Mouse (Mus musculus) lung, embryonic 14.5 days (tissue): ENCODE results near the gene Comt. TPM values are rescaled to one million over a fixed set of nuclear protein-coding genes. Genes with fewer than 3 reads are reported as not detected.
A peak's percentile ranks its signal among the peaks of the same experiment; 100 is the strongest.

Source experiments
- ATAC-seq: fragments of 200-750 bp; cut with Nextera tagmentation; 2 replicates; pipeline ENCODE4 v1.8.0; 2017; ENCODE audit warnings: mild to moderate bottlenecking, moderate TSS enrichment, moderate library complexity; ENCODE audit not compliant: insufficient read depth
- DNase-seq: peaks from one replicate; pipeline ENCODE4 v3.0.0-alpha.2; 2015
- H3K27ac ChIP-seq: fragments of 300-500 bp; sonication (generic); 2 replicates; pipeline ENCODE4 v1.5.1; 2014; ENCODE audit warnings: low read depth, mild to moderate bottlenecking, moderate library complexity
- H3K27me3 ChIP-seq: fragments of 300-500 bp; sonication (generic); 2 replicates; pipeline ENCODE4 v1.6.1; 2014; ENCODE audit warnings: low read length, control low read depth; ENCODE audit not compliant: insufficient read depth
- H3K36me3 ChIP-seq: fragments of 300-500 bp; sonication (generic); 2 replicates; pipeline ENCODE4 v1.6.1; 2014; ENCODE audit warnings: control low read depth; ENCODE audit not compliant: insufficient read depth
- H3K4me1 ChIP-seq: fragments of 300-500 bp; sonication (generic); 2 replicates; pipeline ENCODE4 v1.6.1; 2014; ENCODE audit warnings: antibody characterized with exemption, control low read depth; ENCODE audit not compliant: insufficient read depth
- H3K4me2 ChIP-seq: fragments of 300-500 bp; sonication (generic); 2 replicates; pipeline ENCODE4 v1.6.1; 2014; ENCODE audit warnings: mild to moderate bottlenecking
- H3K4me3 ChIP-seq: fragments of 300-500 bp; sonication (generic); 2 replicates; pipeline ENCODE4 v1.5.1; 2014; ENCODE audit warnings: low read depth, low read length
- H3K9ac ChIP-seq: fragments of 300-500 bp; sonication (generic); 2 replicates; pipeline ENCODE4 v1.6.1; 2014
- H3K9me3 ChIP-seq: fragments of 300-500 bp; sonication (generic); 2 replicates; pipeline ENCODE4 v1.6.1; 2016; ENCODE audit warnings: low read depth, low read length, control low read depth
- CTCF ChIP-seq: IDR thresholded peaks from 2 replicates; pipeline ENCODE4 v1.5.1; 2016; ENCODE audit warnings: antibody characterized with exemption, low read depth
- WGBS: fragments of 180-500 bp; shearing (Covaris S2); extraction: QIAGEN DNeasy Blood & Tissue Kit; methylation state at CpG from one replicate; pipeline ENCODE4 v1.1.7; 2014; 5-methylcytosine and 5-hydroxymethylcytosine counted together
- polyA plus RNA-seq: library from polyadenylated mRNA; unstranded; fragments of >200 nt; fragmentation: Nextera tagmentation; extraction: Ambion mirVana; gene quantifications from 2 replicates; pipeline ENCODE4 v1.2.1, GENCODE M21; 2014

Comt gene
- polyA plus RNA-seq, 1 experiment from 2014 or later = 97.0 TPM

- peaks cover 10% of the 10 kb centered on the region for H3K4me1 ChIP-seq
- no peaks in the 10 kb centered on the region for H3K27me3 ChIP-seq
- DNase-seq = peak; percentile 38
- H3K36me3 ChIP-seq = no peaks in the 10 kb centered on the region
- H3K9me3 ChIP-seq = no peaks in the 10 kb centered on the region
- H3K9ac ChIP-seq = no peak overlapping the region
- H3K4me3 ChIP-seq = no peak overlapping the region
- ATAC-seq = no peak
- no peak for TF ChIP-seq CTCF
- 58% methylated on average over 3 of the region's 3 CpGs for WGBS
- H3K27ac ChIP-seq = no peak overlapping the region
- H3K4me2 ChIP-seq = no peak overlapping the region
These were observed 37.6 kb upstream of the Comt start for GRCm38 (mm10) chr16:18464271-18464670.

GRCm38 (mm10) chr16:18462598-18462997 lies 35.9 kb upstream of the Comt start:
- H3K9me3 ChIP-seq = no peaks in the 10 kb centered on the region
- DNase-seq (peak; percentile 27), ATAC-seq (no peak)
- 45% methylated on average over 8 of the region's 8 CpGs for WGBS
- H3K27ac ChIP-seq = no peak overlapping the region
- no peak overlapping the region for H3K9ac ChIP-seq
- 0 out of 2 replicates have a peak, but pooled peaks cover 6% of the 10 kb centered on the region for H3K36me3 ChIP-seq
- no peak overlapping the region for H3K4me3 ChIP-seq
- peaks cover 14% of the 10 kb centered on the region for H3K4me1 ChIP-seq
- no peaks in the 10 kb centered on the region for H3K27me3 ChIP-seq
- no peak for TF ChIP-seq CTCF
- no peak overlapping the region for H3K4me2 ChIP-seq

GRCm38 (mm10) chr16:18462031-18462430 lies 35.4 kb upstream of the Comt start:
- Histone ChIP-seq H3K27me3 (no peaks in the 10 kb centered on the region), H3K4me1 (peaks cover 14% of the 10 kb centered on the region), H3K4me3 (no peak overlapping the region), H3K9me3 (no peaks in the 10 kb centered on the region), H3K4me2 (no peak overlapping the region), H3K9ac (no peak overlapping the region), H3K27ac (no peak overlapping the region), H3K36me3 (peaks cover 11% of the 10 kb centered on the region)
- WGBS = 73% methylated on average over 9 of the region's 9 CpGs
- ATAC-seq = no peak
- no peak for TF ChIP-seq CTCF
- no peak for DNase-seq

- no peak overlapping the region for H3K9ac ChIP-seq
- 68% methylated on average over 3 of the region's 3 CpGs for WGBS
- no peak for ATAC-seq
These were observed 34.2 kb upstream of the Comt start for GRCm38 (mm10) chr16:18460826-18461225.

GRCm38 (mm10) chr16:18459955-18460370 lies 33.3 kb upstream of the Comt start:
- no peak for TF ChIP-seq CTCF
- H3K4me3 ChIP-seq = no peak overlapping the region
- H3K27ac ChIP-seq = peak overlapping the region; percentile 62; the same call in 1 of the 2 replicates
- H3K9ac ChIP-seq = peak overlapping the region; percentile 14; the same call in 1 of the 2 replicates
- peaks cover 16% of the 10 kb centered on the region for H3K36me3 ChIP-seq
- peak; percentile 72 for ATAC-seq
- no peaks in the 10 kb centered on the region for H3K9me3 ChIP-seq
- peak overlapping the region; percentile 31; the same call in 1 of the 2 replicates for H3K4me2 ChIP-seq
- DNase-seq = peak; percentile 78
- H3K4me1 ChIP-seq = peaks cover 14% of the 10 kb centered on the region
- 5% methylated on average over 11 of the region's 11 CpGs for WGBS
- H3K27me3 ChIP-seq = no peaks in the 10 kb centered on the region

More at GRCm38 (mm10) chr16:18460826-18461225, 34.2 kb upstream of the Comt start:
- DNase-seq = no peak
- Histone ChIP-seq H3K9me3 (no peaks in the 10 kb centered on the region), H3K4me2 (no peak overlapping the region), H3K4me1 (peaks cover 14% of the 10 kb centered on the region), H3K27ac (no peak overlapping the region), H3K27me3 (no peaks in the 10 kb centered on the region), H3K4me3 (no peak overlapping the region), H3K36me3 (peaks cover 16% of the 10 kb centered on the region)
- TF ChIP-seq CTCF = no peak

- H3K4me2 ChIP-seq = peak overlapping the region; percentile 31; the same call in 1 of the 2 replicates
- peaks cover 14% of the 10 kb centered on the region for H3K4me1 ChIP-seq
- ATAC-seq (peak; percentile 35; the same call in 1 of the 2 replicates), DNase-seq (peak; percentile 65)
- H3K9me3 ChIP-seq = no peaks in the 10 kb centered on the region
- no peaks in the 10 kb centered on the region for H3K27me3 ChIP-seq
- WGBS = 7% methylated on average over 12 of the region's 12 CpGs
- H3K27ac ChIP-seq = peak overlapping the region; percentile 62; the same call in 1 of the 2 replicates
- peak overlapping the region; percentile 14; the same call in 1 of the 2 replicates for H3K9ac ChIP-seq
- H3K36me3 ChIP-seq = peaks cover 16% of the 10 kb centered on the region
- no peak for TF ChIP-seq CTCF
- no peak overlapping the region for H3K4me3 ChIP-seq
These were observed 32.8 kb upstream of the Comt start for GRCm38 (mm10) chr16:18459335-18459954.

- H3K9ac ChIP-seq = no peak overlapping the region
- no peak overlapping the region for H3K4me3 ChIP-seq
- no peak for TF ChIP-seq CTCF
- no peak overlapping the region for H3K4me2 ChIP-seq
- no peak for ATAC-seq
- H3K9me3 ChIP-seq = no peaks in the 10 kb centered on the region
- H3K27ac ChIP-seq = no peak overlapping the region
- no peak for DNase-seq
- H3K27me3 ChIP-seq = no peaks in the 10 kb centered on the region
- H3K36me3 ChIP-seq = peaks cover 16% of the 10 kb centered on the region
- H3K4me1 ChIP-seq = peaks cover 14% of the 10 kb centered on the region
These were observed 32.0 kb upstream of the Comt start for GRCm38 (mm10) chr16:18458661-18459060.
